In genomic region chr5:23251462-23252224, GRCm38 (mm10) we compare ENCODE assay signal across 8 mouse cellular contexts.
DNase-seq lines count a peak whose midpoint lies in the region; ATAC-seq and TF ChIP-seq lines count a peak whose summit lies in the region.

No protein-coding gene starts in this region.

- peak; percentile 68 for TF ChIP-seq CTCF in lung, embryonic 14.5 days (IDR thresholded peaks at IDR 0.05; ENCODE audit: low read depth)

- H3K9ac ChIP-seq in liver, embryonic 12.5 days = no peak overlapping the region
- no peak overlapping the region for H3K9ac ChIP-seq in lung, embryonic 14.5 days

- no peak overlapping the region for H3K4me2 ChIP-seq in liver, embryonic 12.5 days
- peak overlapping the region; percentile 42; the same call in 1 of the 2 replicates for H3K4me2 ChIP-seq in lung, embryonic 14.5 days

- H3K36me3 ChIP-seq in liver, embryonic 12.5 days = no peaks in the 10 kb centered on the region
- no peaks in the 10 kb centered on the region for H3K36me3 ChIP-seq in lung, embryonic 14.5 days (ENCODE audit: insufficient read depth)

- WGBS in liver, embryonic 12.5 days (ENCODE audit: insufficient replicate concordance) = 22% methylated on average over 12 of the region's 12 CpGs
- WGBS in lung, embryonic 14.5 days = 24% methylated on average over 12 of the region's 12 CpGs

- peak; percentile 62 for DNase-seq in liver
- DNase-seq in c-Kit-positive CD71-positive TER-119-positive erythroid progenitor cells, embryonic 14.5 days (ENCODE audit: low spot score) = peak; percentile 34
- peak; percentile 99 for DNase-seq in heart, adult 11 months
- peak; percentile 81 for DNase-seq in kidney, adult 9 months
- peak; percentile 76 for DNase-seq in lung, embryonic 14.5 days
- peak; percentile 13 for DNase-seq in retina, postnatal 7 days (ENCODE audit: low read depth, low spot score)
- peak; percentile 16 for DNase-seq in urinary bladder, postnatal 10 days (ENCODE audit: low spot score)

- no peaks in the 10 kb centered on the region for H3K27me3 ChIP-seq in liver, embryonic 12.5 days (replicated peaks)
- H3K27me3 ChIP-seq in lung, embryonic 14.5 days (ENCODE audit: insufficient read depth, low read length) = no peaks in the 10 kb centered on the region

- no peak for ATAC-seq in liver, embryonic 12.5 days
- peak; percentile 80 for ATAC-seq in lung, embryonic 14.5 days (ENCODE audit: insufficient read depth)

- no peak overlapping the region for H3K27ac ChIP-seq in liver, embryonic 12.5 days
- H3K27ac ChIP-seq in lung, embryonic 14.5 days (ENCODE audit: low read depth) = peak overlapping the region; percentile 42; the same call in 1 of the 2 replicates

- no peaks in the 10 kb centered on the region for H3K9me3 ChIP-seq in liver, embryonic 12.5 days (replicated peaks)
- no peaks in the 10 kb centered on the region for H3K9me3 ChIP-seq in lung, embryonic 14.5 days (ENCODE audit: low read depth, low read length)

- H3K4me1 ChIP-seq in liver, embryonic 12.5 days = no peaks in the 10 kb centered on the region
- H3K4me1 ChIP-seq in lung, embryonic 14.5 days (ENCODE audit: insufficient read depth) = peaks cover 4% of the 10 kb centered on the region; the same call in 1 of the 2 replicates

- H3K4me3 ChIP-seq in liver, embryonic 12.5 days = no peak overlapping the region
- no peak overlapping the region for H3K4me3 ChIP-seq in lung, embryonic 14.5 days (ENCODE audit: low read depth, low read length)

Comparison
In these comparisons a context has a peak if more than half of its experiments do, and no peak if none do; other contexts are left out.
1. DNase-seq: peak in every context shown above with its lines; median percentile 99 in heart, adult 11 months; 81 in kidney, adult 9 months; 76 in lung, embryonic 14.5 days; 62 in liver; 34 in c-Kit-positive CD71-positive TER-119-positive erythroid progenitor cells, embryonic 14.5 days; 16 in urinary bladder, postnatal 10 days; 13 in retina, postnatal 7 days.